Mouse (Mus musculus) E14TG2a.4 (cell line): ENCODE measurements around the gene Slc12a9.
A peak's percentile ranks its signal among the peaks of the same experiment; 100 is the strongest.

Source experiments
- H3K27me3 ChIP-seq: 2 replicates; pipeline ENCODE4 v1.6.1; 2014; ENCODE audit warnings: low read length, control low read depth; ENCODE audit not compliant: insufficient read depth
- H3K36me3 ChIP-seq: 2 replicates; pipeline ENCODE4 v1.6.1; 2014; ENCODE audit warnings: low read length, control low read depth; ENCODE audit not compliant: insufficient read depth
- H3K4me1 ChIP-seq: replicated peaks from 2 replicates; pipeline ENCODE4 v1.6.1; 2014; ENCODE audit warnings: low read depth, low read length, control low read depth
- H3K4me3 ChIP-seq: replicated peaks from 2 replicates; pipeline ENCODE4 v1.5.1; 2014; ENCODE audit warnings: mild to moderate bottlenecking, low read length
- H3K9me3 ChIP-seq: 2 replicates; pipeline ENCODE4 v1.6.1; 2014; ENCODE audit warnings: low read length, control low read depth
- CTCF ChIP-seq: conservative IDR thresholded peaks from 2 replicates; pipeline ENCODE4 v1.5.1; 2014; ENCODE audit warnings: low read length
- NANOG ChIP-seq: IDR thresholded peaks from 2 replicates; pipeline ENCODE4 v1.6.1; 2014; ENCODE audit warnings: borderline replicate concordance, low read length, mixed read lengths
- POU5F1 ChIP-seq: IDR thresholded peaks from 2 replicates; pipeline ENCODE4 v1.6.1; 2014; ENCODE audit warnings: low read length, borderline replicate concordance

Slc12a9 gene

GRCm38 (mm10) chr5:137373371-137373950 is 40.1 kb upstream of the Slc12a9 start:
- no peak for TF ChIP-seq POU5F1
- TF ChIP-seq CTCF = no peak
- TF ChIP-seq NANOG = no peak
- H3K36me3 ChIP-seq = peaks cover 72% of the 10 kb centered on the region
- no peaks in the 10 kb centered on the region for H3K9me3 ChIP-seq
- no peak overlapping the region for H3K4me3 ChIP-seq
- peaks cover 81% of the 10 kb centered on the region for H3K4me1 ChIP-seq
- H3K27me3 ChIP-seq = 0 out of 2 replicates have a peak, but pooled peaks cover 2% of the 10 kb centered on the region

- peaks cover 54% of the 10 kb centered on the region for H3K4me1 ChIP-seq
Observed at GRCm38 (mm10) chr5:137369665-137370064, 36.3 kb upstream of the Slc12a9 start.

GRCm38 (mm10) chr5:137358382-137358781 is 25.0 kb upstream of the Slc12a9 start:
- H3K4me3 ChIP-seq = no peak overlapping the region
- no peaks in the 10 kb centered on the region for H3K9me3 ChIP-seq
- H3K36me3 ChIP-seq = peaks cover 95% of the 10 kb centered on the region
- TF ChIP-seq NANOG (no peak), CTCF (peak; percentile 30)
- H3K27me3 ChIP-seq = no peaks in the 10 kb centered on the region
- peaks cover 58% of the 10 kb centered on the region for H3K4me1 ChIP-seq

More at GRCm38 (mm10) chr5:137369665-137370064, 36.3 kb upstream of the Slc12a9 start:
- Histone ChIP-seq H3K36me3 (peaks cover 99% of the 10 kb centered on the region), H3K4me3 (no peak overlapping the region), H3K9me3 (no peaks in the 10 kb centered on the region), H3K27me3 (no peaks in the 10 kb centered on the region)
- no peak for TF ChIP-seq POU5F1

GRCm38 (mm10) chr5:137354091-137354490 is 20.7 kb upstream of the Slc12a9 start:
- Histone ChIP-seq H3K27me3 (no peaks in the 10 kb centered on the region), H3K36me3 (peaks cover 54% of the 10 kb centered on the region), H3K4me3 (peak overlapping the region; percentile 32), H3K4me1 (peaks cover 64% of the 10 kb centered on the region), H3K9me3 (no peaks in the 10 kb centered on the region)
- TF ChIP-seq POU5F1 = no peak
- TF ChIP-seq CTCF = no peak
- no peak for TF ChIP-seq NANOG

- peaks cover 38% of the 10 kb centered on the region for H3K36me3 ChIP-seq
- H3K9me3 ChIP-seq = no peaks in the 10 kb centered on the region
- H3K4me3 ChIP-seq = peak overlapping the region; percentile 91
- TF ChIP-seq CTCF = no peak
- TF ChIP-seq POU5F1 = no peak
- TF ChIP-seq NANOG = no peak
- H3K27me3 ChIP-seq = no peaks in the 10 kb centered on the region
- H3K4me1 ChIP-seq = peaks cover 67% of the 10 kb centered on the region
Observed at GRCm38 (mm10) chr5:137352011-137352975, 18.9 kb upstream of the Slc12a9 start.

- TF ChIP-seq NANOG = no peak
- TF ChIP-seq CTCF = no peak
- no peak for TF ChIP-seq POU5F1
- peak overlapping the region; percentile 91 for H3K4me3 ChIP-seq
- no peaks in the 10 kb centered on the region for H3K27me3 ChIP-seq
- H3K9me3 ChIP-seq = no peaks in the 10 kb centered on the region
- H3K4me1 ChIP-seq = peaks cover 69% of the 10 kb centered on the region
- peaks cover 31% of the 10 kb centered on the region for H3K36me3 ChIP-seq
Observed at GRCm38 (mm10) chr5:137351394-137351793, 18.0 kb upstream of the Slc12a9 start.

GRCm38 (mm10) chr5:137351058-137351380 is 17.6 kb upstream of the Slc12a9 start:
- H3K27me3 ChIP-seq = no peaks in the 10 kb centered on the region
- H3K4me3 ChIP-seq = peak overlapping the region; percentile 91
- peaks cover 68% of the 10 kb centered on the region for H3K4me1 ChIP-seq
- TF ChIP-seq NANOG = no peak
- no peak for TF ChIP-seq CTCF
- TF ChIP-seq POU5F1 = no peak
- no peaks in the 10 kb centered on the region for H3K9me3 ChIP-seq
- peaks cover 27% of the 10 kb centered on the region for H3K36me3 ChIP-seq

GRCm38 (mm10) chr5:137350205-137351057 is 17.0 kb upstream of the Slc12a9 start:
- H3K4me1 ChIP-seq = peaks cover 73% of the 10 kb centered on the region
- no peaks in the 10 kb centered on the region for H3K27me3 ChIP-seq
- H3K36me3 ChIP-seq = peaks cover 21% of the 10 kb centered on the region
- TF ChIP-seq NANOG (no peak), CTCF (no peak), POU5F1 (no peak)
- H3K4me3 ChIP-seq = peak overlapping the region; percentile 91
- no peaks in the 10 kb centered on the region for H3K9me3 ChIP-seq
